Mouse (Mus musculus): ENCODE results near the gene Ptprk. TPM values are rescaled to one million over a fixed set of nuclear protein-coding genes. Genes with fewer than 3 reads are reported as not detected.
A peak's percentile ranks its signal among the peaks of the same experiment; 100 is the strongest.

Ptprk gene
- polyA plus RNA-seq, 1 experiment from 2014 or later = 22.3 TPM

GRCm38 (mm10) chr10:28260651-28261050, 186.0 kb downstream of the Ptprk start:
- ATAC-seq (ENCODE audit: low FRiP score, low read depth) = peak; percentile 69; the same call in 1 of the 2 replicates
- H3K4me1 ChIP-seq = no peaks in the 10 kb centered on the region
- 79% methylated on average over 2 of the region's 2 CpGs for WGBS
- no peaks in the 10 kb centered on the region for H3K27me3 ChIP-seq
- H3K36me3 ChIP-seq = no peaks in the 10 kb centered on the region
- H3K9ac ChIP-seq (replicated peaks) = no peak overlapping the region
- no peak overlapping the region for H3K4me2 ChIP-seq (replicated peaks)
- H3K9me3 ChIP-seq = no peaks in the 10 kb centered on the region
- H3K4me3 ChIP-seq = no peak overlapping the region
- H3K27ac ChIP-seq (replicated peaks) = no peak overlapping the region

GRCm38 (mm10) chr10:28262159-28262558, 187.5 kb downstream of the Ptprk start:
- Histone ChIP-seq H3K9ac (replicated peaks) (no peak overlapping the region), H3K27ac (replicated peaks) (no peak overlapping the region), H3K4me1 (no peaks in the 10 kb centered on the region), H3K27me3 (no peaks in the 10 kb centered on the region), H3K9me3 (no peaks in the 10 kb centered on the region), H3K4me3 (no peak overlapping the region), H3K4me2 (replicated peaks) (no peak overlapping the region), H3K36me3 (peaks cover 7% of the 10 kb centered on the region)
- WGBS = 91% methylated on average over 3 of the region's 3 CpGs
- ATAC-seq (ENCODE audit: low FRiP score, low read depth) = no peak

GRCm38 (mm10) chr10:28263546-28263945, 188.9 kb downstream of the Ptprk start:
- 81% methylated on average over 2 of the region's 2 CpGs for WGBS
- Histone ChIP-seq H3K4me3 (no peak overlapping the region), H3K4me1 (no peaks in the 10 kb centered on the region), H3K9me3 (no peaks in the 10 kb centered on the region), H3K27ac (replicated peaks) (no peak overlapping the region), H3K27me3 (no peaks in the 10 kb centered on the region), H3K4me2 (replicated peaks) (no peak overlapping the region), H3K9ac (replicated peaks) (no peak overlapping the region), H3K36me3 (peaks cover 7% of the 10 kb centered on the region)
- no peak for ATAC-seq (ENCODE audit: low FRiP score, low read depth)

- no peak overlapping the region for H3K4me2 ChIP-seq (replicated peaks)
- H3K9ac ChIP-seq (replicated peaks) = no peak overlapping the region
- no peak for ATAC-seq (ENCODE audit: low FRiP score, low read depth)
- no peaks in the 10 kb centered on the region for H3K27me3 ChIP-seq
- 90% methylated on average over 4 of the region's 4 CpGs for WGBS
- H3K4me3 ChIP-seq = no peak overlapping the region
- no peaks in the 10 kb centered on the region for H3K4me1 ChIP-seq
- no peaks in the 10 kb centered on the region for H3K9me3 ChIP-seq
- H3K36me3 ChIP-seq = peaks cover 7% of the 10 kb centered on the region
- H3K27ac ChIP-seq (replicated peaks) = no peak overlapping the region
Measured at GRCm38 (mm10) chr10:28270273-28270672, 195.7 kb downstream of the Ptprk start.

GRCm38 (mm10) chr10:28271729-28272606, 197.3 kb downstream of the Ptprk start:
- H3K36me3 ChIP-seq = no peaks in the 10 kb centered on the region
- no peaks in the 10 kb centered on the region for H3K27me3 ChIP-seq
- no peak overlapping the region for H3K9ac ChIP-seq (replicated peaks)
- no peaks in the 10 kb centered on the region for H3K4me1 ChIP-seq
- WGBS = 85% methylated on average over 8 of the region's 8 CpGs
- H3K9me3 ChIP-seq = no peaks in the 10 kb centered on the region
- no peak overlapping the region for H3K4me3 ChIP-seq
- H3K27ac ChIP-seq (replicated peaks) = no peak overlapping the region
- ATAC-seq (ENCODE audit: low FRiP score, low read depth) = no peak
- no peak overlapping the region for H3K4me2 ChIP-seq (replicated peaks)

- Histone ChIP-seq H3K9ac (replicated peaks) (no peak overlapping the region), H3K36me3 (no peaks in the 10 kb centered on the region), H3K27me3 (no peaks in the 10 kb centered on the region), H3K4me2 (replicated peaks) (no peak overlapping the region), H3K9me3 (no peaks in the 10 kb centered on the region), H3K4me1 (no peaks in the 10 kb centered on the region), H3K4me3 (no peak overlapping the region), H3K27ac (replicated peaks) (no peak overlapping the region)
- 95% methylated on average over 2 of the region's 2 CpGs for WGBS
- no peak for ATAC-seq (ENCODE audit: low FRiP score, low read depth)
Measured at GRCm38 (mm10) chr10:28278757-28279156, 204.1 kb downstream of the Ptprk start.

GRCm38 (mm10) chr10:28297531-28297930, 222.9 kb downstream of the Ptprk start:
- Histone ChIP-seq H3K27ac (replicated peaks) (no peak overlapping the region), H3K4me1 (no peaks in the 10 kb centered on the region), H3K36me3 (no peaks in the 10 kb centered on the region), H3K4me3 (no peak overlapping the region), H3K9ac (replicated peaks) (no peak overlapping the region), H3K4me2 (replicated peaks) (no peak overlapping the region), H3K9me3 (no peaks in the 10 kb centered on the region), H3K27me3 (no peaks in the 10 kb centered on the region)
- WGBS = 57% methylated on average over 1 of the region's 1 CpGs
- no peak for ATAC-seq (ENCODE audit: low FRiP score, low read depth)

- no peak for ATAC-seq (ENCODE audit: low FRiP score, low read depth)
- H3K27ac ChIP-seq (replicated peaks) = no peak overlapping the region
- no peaks in the 10 kb centered on the region for H3K4me1 ChIP-seq
- WGBS = 83% methylated on average over 4 of the region's 4 CpGs
- H3K36me3 ChIP-seq = no peaks in the 10 kb centered on the region
- no peak overlapping the region for H3K4me3 ChIP-seq
- no peak overlapping the region for H3K4me2 ChIP-seq (replicated peaks)
- H3K9ac ChIP-seq (replicated peaks) = no peak overlapping the region
- no peaks in the 10 kb centered on the region for H3K9me3 ChIP-seq
- H3K27me3 ChIP-seq = no peaks in the 10 kb centered on the region
Measured at GRCm38 (mm10) chr10:28299207-28299606, 224.6 kb downstream of the Ptprk start.

- Histone ChIP-seq H3K4me3 (no peak overlapping the region), H3K4me1 (no peaks in the 10 kb centered on the region), H3K27ac (replicated peaks) (no peak overlapping the region), H3K4me2 (replicated peaks) (no peak overlapping the region), H3K27me3 (no peaks in the 10 kb centered on the region), H3K36me3 (no peaks in the 10 kb centered on the region), H3K9ac (replicated peaks) (no peak overlapping the region), H3K9me3 (no peaks in the 10 kb centered on the region)
- ATAC-seq (ENCODE audit: low FRiP score, low read depth) = no peak
Measured at GRCm38 (mm10) chr10:28303856-28304255, 229.2 kb downstream of the Ptprk start.

- Histone ChIP-seq H3K36me3 (no peaks in the 10 kb centered on the region), H3K9me3 (no peaks in the 10 kb centered on the region), H3K27me3 (no peaks in the 10 kb centered on the region), H3K9ac (replicated peaks) (no peak overlapping the region), H3K27ac (replicated peaks) (no peak overlapping the region), H3K4me1 (no peaks in the 10 kb centered on the region), H3K4me2 (replicated peaks) (no peak overlapping the region), H3K4me3 (no peak overlapping the region)
- no peak for ATAC-seq (ENCODE audit: low FRiP score, low read depth)
- 85% methylated on average over 4 of the region's 4 CpGs for WGBS
Measured at GRCm38 (mm10) chr10:28304292-28304875, 229.8 kb downstream of the Ptprk start.

- 49% methylated on average over 6 of the region's 6 CpGs for WGBS
- Histone ChIP-seq H3K27ac (replicated peaks) (no peak overlapping the region), H3K9ac (replicated peaks) (no peak overlapping the region)
Measured at GRCm38 (mm10) chr10:28306451-28307086, 231.9 kb downstream of the Ptprk start.

GRCm38 (mm10) chr10:28311369-28311768, 236.7 kb downstream of the Ptprk start:
- Histone ChIP-seq H3K4me3 (no peak overlapping the region), H3K9ac (replicated peaks) (no peak overlapping the region), H3K36me3 (no peaks in the 10 kb centered on the region), H3K27ac (replicated peaks) (no peak overlapping the region), H3K4me2 (replicated peaks) (no peak overlapping the region), H3K27me3 (no peaks in the 10 kb centered on the region), H3K4me1 (no peaks in the 10 kb centered on the region), H3K9me3 (no peaks in the 10 kb centered on the region)
- ATAC-seq (ENCODE audit: low FRiP score, low read depth) = no peak
- WGBS = 54% methylated on average over 1 of the region's 1 CpGs

More at GRCm38 (mm10) chr10:28306451-28307086, 231.9 kb downstream of the Ptprk start:
- ATAC-seq (ENCODE audit: low FRiP score, low read depth) = no peak
- H3K36me3 ChIP-seq = no peaks in the 10 kb centered on the region
- no peak overlapping the region for H3K4me2 ChIP-seq (replicated peaks)
- H3K27me3 ChIP-seq = no peaks in the 10 kb centered on the region
- H3K4me3 ChIP-seq = no peak overlapping the region
- no peaks in the 10 kb centered on the region for H3K9me3 ChIP-seq
- H3K4me1 ChIP-seq = no peaks in the 10 kb centered on the region

Data from midbrain, embryonic 12.5 days (tissue).